Mouse (Mus musculus) CD4-positive, CD25-positive, alpha-beta regulatory T cell, adult 4 months (primary cell): ENCODE results near the gene Nup107. TPM values are rescaled to one million over a fixed set of nuclear protein-coding genes. Genes with fewer than 3 reads are reported as not detected.

Experiments used
- ATAC-seq: one replicate; pipeline ENCODE4 v1.8.0; 2017
- polyA plus RNA-seq, 2 experiments: library from polyadenylated mRNA; unstranded; fragments of 100-300 nt; shearing (Covaris generic); gene quantifications; one replicate each; pipeline ENCODE4 v1.2.1; 2017

Nup107 gene
- polyA plus RNA-seq, result 10 to 100 TPM; 54.8 to 65.4 TPM

DNA sequence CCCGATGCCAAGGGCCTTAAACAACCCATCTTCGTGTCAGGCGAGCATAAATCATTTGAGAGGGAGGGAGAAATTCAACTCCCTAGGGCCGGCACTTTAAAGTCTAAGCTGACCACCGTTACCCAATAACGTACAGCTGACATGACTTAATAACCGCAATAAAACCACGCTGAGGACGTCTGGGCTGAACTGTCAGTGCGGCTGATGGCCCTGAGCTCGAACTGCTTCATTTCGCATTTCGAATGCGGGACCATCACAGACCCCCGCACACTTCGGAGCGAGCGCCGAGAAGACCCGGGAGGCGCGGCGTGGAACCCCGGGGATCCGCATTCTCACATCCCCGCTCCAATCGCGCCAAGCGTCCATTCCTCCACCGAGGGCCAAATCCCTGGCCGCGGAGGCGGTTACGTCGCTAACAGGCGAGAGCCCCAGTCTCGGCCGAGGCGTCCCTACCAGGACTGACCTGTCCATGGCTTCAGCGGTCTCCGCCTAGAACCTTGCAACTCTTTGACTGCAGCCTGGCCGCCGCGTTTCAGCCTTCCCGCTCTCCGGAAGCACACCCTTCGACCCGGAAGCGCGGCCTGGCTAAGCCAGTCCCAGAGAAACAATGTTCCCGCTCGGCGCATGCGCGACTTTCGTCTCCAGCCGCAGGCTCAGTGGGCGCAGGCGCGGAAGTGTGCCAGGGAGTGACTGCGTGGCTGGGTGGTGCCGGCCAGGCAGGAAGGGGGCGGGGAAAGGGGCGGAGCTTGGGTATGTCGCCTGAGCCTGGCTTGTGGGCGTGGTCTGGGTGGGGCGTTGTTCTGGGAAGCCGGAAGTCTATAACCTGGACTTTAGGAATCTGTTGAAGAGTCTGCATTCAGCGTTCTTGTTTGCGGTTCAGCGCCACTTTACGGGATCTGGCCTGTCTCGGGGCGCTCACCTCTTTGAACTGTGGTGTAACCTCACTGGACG is at the start of gene Nup107:
Gene Nup107, minus strand, starts transcription at position 565 of the 951 bp plus-strand sequence.
- peak; percentile 96 for ATAC-seq

DNA sequence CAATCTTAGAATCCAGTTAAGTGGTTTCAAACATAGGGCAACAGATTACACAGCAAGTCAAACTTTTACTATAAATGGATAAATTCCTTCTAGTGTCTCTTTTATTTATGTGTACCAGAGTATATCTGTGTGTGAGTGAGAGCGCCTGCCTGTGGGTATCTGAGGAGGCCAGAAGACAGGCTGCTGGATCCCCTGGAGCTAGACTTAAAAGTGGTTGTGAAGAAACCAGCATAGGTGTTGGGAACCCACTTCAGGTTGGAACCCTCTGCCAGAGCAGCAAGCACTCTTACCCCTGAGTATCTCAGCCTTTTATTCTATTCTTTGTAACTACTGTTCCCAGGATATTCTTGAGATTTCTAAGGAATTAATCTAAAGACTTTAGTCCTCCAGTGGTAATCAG is 49.3 kb upstream of the Nup107 start:
- no peak for ATAC-seq

DNA sequence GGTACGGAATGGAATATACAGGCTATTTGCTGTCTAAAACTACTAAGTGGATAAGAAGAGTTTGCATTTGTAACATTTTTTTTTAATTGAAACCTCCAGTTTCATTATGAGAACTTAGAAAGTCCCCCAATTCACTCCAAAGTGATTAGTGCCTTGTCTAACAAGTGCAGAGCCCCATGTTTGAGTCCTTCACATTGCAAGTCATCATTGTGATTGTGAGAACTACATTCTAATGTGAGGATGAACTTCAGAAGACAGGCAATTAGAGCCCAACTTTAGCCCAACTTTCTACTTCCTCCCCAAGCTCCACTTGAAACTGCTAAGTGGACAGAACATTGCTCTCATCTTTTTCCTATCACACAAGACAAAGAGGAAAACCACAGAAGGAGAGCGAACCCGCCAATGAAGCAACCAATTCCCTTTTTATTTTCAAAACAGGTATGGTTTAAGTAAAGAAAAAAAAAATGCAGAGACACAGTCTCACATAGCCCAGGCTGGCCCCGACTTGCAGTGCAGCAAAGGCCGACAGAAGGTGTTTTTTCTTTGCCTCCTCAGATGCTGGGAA is 48.0 kb upstream of the Nup107 start:
- ATAC-seq, result no peak

DNA sequence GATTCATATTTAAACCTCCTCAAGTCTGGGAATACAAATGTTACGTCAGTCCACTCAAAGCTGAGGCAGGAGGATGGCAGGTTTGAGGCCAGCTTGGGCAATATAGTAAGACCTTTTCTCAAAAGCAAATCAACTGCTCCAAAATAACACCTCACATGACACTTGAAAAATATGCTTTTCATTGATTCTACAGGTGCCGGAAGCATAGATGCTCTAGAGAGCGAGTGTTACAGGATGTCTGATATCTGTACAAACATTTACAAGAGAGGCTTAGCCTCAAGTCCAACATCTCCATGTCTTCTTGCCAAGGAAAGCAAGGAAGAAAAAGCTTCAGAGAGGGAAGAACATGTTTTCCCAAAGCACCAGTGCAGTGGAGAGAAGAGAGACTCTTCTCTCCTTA is 47.2 kb upstream of the Nup107 start:
- ATAC-seq, result peak; percentile 19

DNA sequence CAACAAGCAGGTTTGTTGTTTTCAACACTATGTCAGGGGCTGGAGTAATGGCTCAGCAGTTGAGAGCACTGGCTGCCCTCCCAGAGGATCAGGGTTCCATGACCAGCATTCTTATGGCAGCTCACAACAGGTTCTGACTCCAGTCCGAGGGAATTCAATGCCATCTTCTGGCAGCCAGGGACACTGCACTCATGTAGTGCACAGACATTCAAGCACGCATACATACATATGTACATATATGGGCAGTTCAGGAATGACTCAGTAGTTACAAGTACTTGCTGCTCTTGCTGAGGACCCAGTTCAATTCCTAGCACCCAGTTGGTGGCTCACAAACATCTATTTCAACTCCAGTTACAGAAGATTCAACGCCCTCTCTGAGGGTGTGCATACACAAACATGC is 46.4 kb upstream of the Nup107 start:
- ATAC-seq, result no peak

DNA sequence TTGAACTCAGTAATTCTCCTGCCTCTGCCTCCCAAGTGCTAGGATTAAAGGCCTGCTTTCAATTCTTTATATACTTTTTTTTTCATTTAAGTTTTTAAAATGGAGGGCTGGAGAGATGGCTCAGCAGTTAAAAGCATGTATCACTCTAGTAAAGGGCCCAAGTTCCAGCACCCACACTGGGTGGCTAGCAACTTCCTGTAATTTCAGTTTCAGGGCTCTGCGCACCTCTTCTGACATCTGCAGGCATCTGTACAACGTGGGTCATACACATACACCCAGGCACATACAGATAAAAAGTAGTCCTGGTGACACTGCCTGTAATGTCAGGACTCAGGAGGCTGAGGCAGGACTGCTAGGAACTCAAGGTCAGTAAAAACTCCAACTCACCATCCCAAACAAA is 43.8 kb upstream of the Nup107 start:
- peak; percentile 75 for ATAC-seq

DNA sequence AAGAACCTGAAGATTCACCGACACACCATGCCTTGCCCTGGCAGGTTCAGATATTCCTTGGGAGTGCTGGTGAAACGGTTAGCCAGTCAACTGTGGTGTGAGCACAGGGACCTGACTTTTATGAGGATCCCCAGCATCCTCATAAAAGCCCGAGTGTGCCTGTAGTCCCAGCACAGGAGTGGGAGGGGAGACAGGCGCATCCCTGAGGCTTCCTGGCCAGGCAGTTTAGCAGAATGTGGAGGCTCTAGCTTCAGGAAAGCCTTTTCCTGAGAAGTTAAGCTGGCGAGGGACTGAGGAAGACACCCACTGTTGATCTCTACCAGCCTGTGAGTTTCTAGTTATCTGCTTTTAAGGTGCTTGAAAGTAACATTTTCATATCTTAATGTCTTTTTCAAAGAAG is 42.9 kb upstream of the Nup107 start:
- ATAC-seq, result no peak

DNA sequence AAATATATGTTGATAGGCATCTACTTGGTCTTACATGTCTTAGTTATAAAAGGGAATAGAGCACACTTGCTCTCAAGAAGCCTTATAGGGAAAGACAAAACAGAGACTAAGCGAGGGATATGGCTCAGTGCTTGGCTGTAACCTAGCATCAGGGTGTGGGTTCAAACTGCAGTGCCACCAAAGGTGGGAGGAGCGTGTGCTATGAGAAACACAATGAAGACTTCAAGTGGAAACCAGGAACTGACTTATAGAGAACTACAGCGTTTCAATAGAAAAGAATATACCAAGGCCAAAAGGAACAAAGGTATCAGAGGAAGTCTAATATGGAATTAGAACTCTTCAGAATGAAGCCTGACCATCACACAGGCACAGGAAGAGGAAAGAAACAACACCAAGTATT is 38.3 kb upstream of the Nup107 start:
- ATAC-seq, result peak; percentile 26

DNA sequence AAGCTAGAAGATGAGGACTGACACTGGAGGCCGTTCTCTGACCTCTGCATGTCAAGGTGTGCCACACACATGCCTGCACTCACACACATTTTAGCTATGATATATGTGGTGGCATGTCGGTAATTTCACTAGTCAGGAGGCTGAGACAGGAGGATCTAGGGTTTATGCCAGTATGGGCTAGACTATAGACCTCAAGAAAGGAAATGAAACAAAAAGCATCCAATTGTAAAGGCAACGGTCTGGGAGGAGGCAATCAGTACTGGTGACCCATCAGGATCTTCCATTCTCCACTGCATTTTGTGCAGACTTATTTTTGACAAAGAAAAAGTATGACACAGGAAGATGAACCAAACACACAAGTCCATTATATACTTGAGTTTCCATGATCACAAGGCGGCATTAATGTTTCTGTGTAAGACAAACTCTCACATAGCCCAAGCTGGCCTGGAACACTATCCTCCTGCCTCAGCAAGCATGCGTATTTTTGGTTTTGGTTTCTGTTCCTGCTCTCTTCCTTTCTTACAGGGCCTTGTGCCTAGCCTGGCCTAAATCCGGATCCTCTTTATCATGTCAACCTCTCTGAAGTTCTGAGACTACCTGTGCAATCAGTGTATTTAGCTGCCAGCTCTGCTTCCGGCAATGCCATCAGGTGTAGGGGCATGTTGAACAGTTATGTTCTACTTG is 37.1 kb upstream of the Nup107 start:
- ATAC-seq, result peak; percentile 77

DNA sequence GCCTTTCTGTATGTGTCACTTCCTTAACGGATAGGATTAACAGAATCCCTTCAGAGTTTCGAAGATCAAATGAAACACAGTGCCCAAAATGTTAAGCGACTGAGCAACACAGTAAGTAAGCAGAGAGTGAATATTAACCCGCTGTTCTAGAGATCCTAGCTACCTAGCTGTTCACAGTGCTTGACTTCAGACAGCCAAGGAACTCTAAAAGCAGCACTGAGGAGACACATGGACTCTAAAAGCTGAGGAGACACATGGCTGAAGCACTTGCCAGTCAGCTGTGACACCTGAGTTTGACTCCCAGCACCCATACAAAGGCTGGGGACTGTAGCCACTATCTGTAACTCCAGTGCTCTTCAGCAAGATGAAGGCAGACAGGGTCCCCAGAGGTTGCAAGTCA is 36.5 kb upstream of the Nup107 start:
- no peak for ATAC-seq

DNA sequence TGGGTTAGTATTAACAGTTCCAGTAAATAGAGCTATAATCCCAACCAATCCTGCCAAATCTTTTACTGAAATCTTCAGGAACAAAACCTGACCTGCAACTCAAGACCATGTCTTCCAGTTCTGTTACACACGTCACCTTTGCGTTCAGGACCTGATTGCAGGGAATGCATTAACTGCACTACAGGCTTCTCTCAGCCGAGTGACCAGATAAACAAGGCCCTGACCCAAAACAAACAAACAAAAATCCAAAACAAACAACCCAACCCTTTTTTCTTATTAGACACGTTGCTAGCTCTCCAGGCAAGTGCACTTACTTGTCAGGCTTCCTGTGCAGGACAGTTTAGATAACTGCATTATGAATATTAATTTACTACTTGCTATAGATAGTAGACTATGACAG is 36.0 kb upstream of the Nup107 start:
- ATAC-seq, result no peak

DNA sequence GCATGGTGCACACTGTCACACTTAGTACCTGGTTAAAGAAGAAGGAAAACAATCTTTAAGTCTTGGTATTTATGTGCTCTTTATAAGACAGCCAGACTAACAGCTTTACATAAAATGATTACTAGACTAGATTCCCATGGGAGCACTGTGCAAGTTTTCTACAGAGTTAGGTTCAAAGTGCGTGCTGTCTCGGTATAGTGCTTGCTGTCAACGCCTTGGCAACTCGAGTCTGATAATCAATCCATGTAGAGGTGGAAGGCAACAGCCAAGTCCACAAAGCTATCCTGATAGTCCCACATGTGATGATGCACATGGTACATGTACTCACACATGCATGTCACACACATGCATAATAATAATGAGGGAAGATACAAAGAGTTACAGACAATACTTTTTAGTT is 32.1 kb upstream of the Nup107 start:
- ATAC-seq, result no peak

DNA sequence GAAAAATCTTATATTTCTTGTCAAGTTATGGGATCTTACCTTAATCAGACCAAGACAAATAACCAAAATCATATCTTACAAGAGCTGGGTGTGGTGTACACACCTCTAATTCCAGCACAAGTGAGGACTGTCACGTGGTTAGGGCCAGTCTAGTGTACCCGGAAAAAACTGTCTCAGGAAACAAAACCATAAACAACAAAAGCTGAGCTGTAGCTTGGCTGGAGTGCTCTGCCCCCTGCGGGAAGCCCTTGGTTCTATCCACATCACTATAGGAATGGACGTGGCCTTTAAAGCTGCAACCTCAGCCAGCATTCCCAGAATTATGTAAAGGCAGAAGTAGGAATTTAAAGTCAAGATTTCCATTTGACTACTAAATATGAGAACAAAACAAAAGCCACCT is 31.6 kb upstream of the Nup107 start:
- no peak for ATAC-seq

DNA sequence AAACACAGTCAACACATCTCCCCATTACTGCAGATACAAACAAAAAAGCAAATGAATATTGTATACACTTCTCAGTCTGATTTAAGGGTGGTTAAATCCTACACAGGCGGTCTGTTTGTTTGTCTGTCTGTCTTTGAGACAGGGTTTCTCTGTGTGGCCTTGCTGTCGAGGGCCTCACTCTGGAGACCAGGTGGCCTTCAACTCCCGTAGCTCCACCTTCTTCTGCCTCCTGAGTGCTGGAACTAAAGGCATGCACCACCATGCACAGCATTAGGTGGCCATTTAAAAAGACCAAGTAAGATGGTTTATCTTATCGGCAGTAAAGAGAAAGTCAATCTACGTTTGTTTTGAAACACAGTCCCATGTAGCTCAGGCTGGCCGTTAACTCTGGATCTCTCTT is 30.8 kb upstream of the Nup107 start:
- ATAC-seq, result no peak

DNA sequence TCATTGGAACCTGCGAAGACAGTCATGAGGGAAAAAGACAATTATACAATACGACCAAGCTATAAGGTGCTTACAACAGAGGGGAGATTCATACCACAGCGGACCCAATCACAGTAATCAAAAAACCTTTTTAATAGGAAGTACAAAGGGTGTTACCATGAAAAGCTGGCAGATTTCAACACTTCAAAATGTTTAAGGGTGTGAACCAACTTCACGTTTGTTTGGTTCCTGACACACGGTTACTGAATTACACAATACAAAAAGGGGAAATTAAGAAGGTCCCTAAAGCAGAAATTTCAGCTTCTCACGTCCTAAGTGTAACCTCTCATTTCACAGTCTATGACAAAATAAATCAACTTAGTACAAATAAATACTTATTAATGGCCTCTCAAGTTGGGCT is 26.1 kb upstream of the Nup107 start:
- no peak for ATAC-seq

DNA sequence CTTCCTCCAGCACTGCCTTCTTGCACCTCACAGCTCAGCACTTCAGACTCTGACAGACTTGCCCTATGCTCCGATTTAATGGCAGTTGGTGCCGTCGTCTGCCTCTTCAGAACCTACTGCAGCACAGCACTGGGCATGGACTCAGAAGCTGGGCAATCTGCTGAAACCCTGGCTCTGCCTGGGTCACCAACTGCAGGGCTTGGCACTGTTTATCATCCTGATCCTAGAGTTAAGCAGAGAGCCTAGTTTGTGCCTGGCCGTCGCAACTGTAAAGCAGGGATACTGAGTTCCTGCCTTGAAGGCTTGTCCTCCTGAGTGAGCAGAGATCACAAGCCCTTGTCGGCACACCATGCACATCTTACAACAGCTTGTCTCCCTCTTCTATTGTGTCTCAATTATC is 24.2 kb upstream of the Nup107 start:
- ATAC-seq, result no peak

DNA sequence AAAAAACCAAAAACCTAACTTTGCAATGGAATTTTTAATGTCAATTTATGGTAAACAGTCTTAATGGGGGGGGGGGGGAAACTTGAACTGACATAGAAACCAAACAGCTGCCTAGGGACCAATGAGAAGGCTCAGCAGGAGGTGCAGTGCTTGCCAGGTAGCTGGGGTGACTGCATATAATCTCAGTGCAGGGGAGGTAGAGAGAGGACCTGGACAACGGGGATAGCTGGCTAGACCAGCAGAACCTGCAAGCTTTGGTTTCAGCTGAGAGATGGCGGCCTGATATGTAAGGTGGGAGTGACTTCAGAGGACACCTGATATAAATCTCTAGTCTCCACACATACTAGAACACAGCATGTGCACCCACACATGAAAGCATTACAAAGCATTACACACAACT is 20.0 kb upstream of the Nup107 start:
- ATAC-seq, result no peak

DNA sequence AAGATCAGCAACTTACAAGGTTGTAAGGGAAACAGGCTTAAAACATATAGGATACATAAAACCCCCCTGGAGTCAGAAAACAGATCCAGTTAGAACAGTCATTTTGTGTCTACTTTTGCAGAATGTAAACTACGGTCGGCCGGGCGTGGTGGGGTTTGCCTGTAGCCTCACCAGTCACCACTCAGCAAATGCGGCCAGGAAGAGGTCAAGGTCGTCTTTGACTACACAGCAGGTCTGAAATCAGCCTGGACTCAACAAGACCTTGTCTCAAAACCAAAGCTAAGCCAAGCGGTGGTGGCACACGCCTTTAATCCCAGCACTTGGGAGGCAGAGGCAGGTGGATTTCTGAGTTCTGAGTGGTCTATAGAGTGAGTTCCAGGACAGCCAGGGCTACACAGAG is 19.1 kb upstream of the Nup107 start:
- ATAC-seq, result no peak

DNA sequence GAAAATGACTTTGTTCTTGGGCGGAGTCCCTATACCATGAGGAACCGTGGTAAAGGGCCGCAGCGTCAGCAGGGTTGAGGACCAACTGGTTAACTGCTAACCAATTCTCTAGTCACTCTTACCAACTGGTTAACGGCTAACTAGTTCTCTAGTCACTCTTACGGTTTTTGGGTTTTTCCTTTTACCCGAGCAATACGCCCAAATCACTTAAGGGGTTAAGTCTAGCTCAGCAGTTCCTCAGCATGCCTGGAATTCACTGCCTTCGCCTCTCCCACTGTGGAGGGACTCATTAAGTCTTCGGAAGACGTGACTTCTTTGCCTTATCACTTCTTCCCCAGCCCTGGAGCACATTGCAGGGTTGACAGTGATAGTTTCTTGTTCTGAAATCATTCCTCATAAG is 18.0 kb upstream of the Nup107 start:
- no peak for ATAC-seq

DNA sequence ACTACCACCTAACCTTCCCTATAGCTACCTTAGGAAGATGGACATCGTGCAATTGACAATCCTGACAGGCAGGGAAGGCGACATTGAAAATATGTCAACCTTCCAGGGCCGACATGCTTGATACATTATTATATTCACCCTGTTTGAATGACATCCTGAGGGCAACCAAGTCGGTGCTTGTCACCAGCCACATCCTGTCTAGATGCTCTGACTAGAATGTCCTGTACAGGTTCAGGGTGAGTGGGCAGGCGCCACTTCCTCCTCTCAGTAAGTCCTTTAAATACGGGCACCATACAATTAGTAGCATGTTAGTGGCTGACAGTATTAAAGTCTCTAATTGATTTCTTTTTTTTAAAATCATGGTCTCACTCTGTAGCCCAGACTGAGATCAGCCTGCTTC is 15.6 kb upstream of the Nup107 start:
- ATAC-seq, result peak; percentile 93

DNA sequence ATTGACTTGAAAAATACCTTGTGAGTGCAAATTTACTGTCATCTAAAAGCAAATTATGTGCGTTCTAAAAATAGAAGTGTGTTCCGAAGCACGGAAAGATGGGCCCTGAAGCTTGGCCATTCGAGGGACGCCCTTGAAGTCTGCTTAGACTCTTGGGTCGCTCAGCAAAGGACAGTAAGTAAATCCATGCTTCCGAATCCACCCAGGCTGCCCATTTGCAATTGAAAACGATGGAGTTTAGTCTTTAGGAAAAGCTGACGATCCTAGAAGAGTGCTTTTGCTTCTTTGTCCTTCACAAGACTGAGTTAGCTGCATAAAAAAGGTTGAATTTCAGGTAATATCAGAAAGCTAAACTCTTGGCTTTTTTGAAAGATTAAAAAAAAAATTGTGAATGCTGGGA is 13.4 kb upstream of the Nup107 start:
- ATAC-seq, result no peak

DNA sequence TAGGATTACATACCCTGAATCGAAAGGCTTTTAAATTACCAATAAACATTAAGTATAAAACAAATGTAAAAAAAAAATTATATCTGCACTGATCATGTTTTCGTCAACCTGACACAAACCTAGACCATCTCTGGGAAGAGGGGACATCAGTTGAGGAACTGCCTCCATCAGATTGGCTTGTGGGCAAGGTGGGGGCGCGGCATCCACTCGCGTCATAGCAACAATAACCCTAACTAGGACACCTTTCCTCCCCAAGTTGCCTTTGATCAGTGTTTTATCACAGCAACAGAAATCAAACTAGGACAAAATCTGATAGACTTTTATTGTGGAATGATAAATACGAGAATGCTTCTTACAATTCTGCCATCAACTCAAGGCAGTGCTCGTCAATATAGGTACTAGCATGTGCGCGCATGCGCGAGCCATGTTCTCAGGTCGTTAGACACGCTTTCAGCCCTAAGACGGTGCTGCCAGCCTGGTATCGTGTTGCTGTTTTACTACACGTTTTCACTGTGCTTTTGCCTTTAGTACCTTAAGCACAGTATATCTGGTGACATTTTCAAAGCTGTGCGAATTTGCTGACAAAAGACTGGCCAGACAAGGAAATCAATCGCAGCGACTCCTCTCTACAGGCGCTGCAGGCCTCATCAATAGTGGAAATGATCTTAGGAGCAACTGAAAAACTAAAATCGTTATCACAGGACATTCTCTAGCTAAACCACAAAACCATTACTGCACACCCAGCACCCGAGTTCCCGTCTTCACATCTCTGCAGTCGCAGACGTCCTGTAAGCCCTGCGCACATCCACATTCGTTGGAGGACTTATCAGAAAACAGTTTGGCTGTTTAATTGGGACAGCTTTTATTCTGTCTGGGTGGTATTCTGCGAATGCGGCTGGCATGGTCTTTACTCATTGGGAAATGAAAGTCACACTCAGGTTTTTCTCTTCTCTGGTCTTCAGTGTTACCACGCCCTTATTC is 11.7 kb upstream of the Nup107 start:
- peak; percentile 26 for ATAC-seq

DNA sequence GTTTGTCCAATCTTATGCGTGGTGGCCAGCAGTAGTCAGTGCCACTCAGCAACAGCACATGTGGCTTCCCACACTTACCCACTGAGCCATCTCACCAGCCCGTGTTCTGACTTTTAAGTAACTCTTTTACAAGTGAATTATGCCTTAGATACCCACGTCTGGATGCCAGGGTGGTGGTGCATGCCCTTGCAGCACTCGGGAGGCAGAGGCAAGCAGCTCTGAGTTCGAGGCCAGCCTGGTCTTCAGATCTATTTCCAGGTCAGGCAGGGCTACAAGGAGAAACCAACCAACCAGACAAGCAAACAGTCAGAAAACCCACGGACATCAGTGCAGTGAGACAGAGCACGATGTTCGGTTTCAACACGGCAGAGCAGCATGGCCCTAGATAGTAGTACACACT is 9.4 kb upstream of the Nup107 start:
- no peak for ATAC-seq
